Mouse (Mus musculus): ENCODE measurements around the gene Pom121l2. TPM values are rescaled to one million over a fixed set of nuclear protein-coding genes. Genes with fewer than 3 reads are reported as not detected.

Gene Pom121l2
- polyA plus RNA-seq, 1 experiment from 2014 or later, result not detected

DNA sequence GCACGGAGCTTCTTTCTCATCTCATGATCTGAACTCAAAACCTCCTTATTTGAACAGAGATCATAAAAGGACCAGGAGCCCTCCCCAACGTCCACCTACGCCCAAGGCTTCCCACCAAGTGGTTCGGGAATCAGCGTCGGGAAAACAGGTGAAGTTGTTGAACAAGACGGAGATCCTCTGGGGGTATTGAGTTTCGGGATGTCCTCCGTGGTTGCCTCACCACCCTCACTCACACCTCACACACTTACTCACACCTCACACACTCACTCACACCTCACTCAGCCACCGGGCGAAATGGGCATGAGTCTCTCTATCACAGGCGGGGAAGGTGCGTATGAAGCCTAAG, 15.8 kb downstream of the Pom121l2 start:
- H3K4me1 ChIP-seq (ENCODE audit: control insufficient read depth, insufficient read depth, low read length), result no peaks in the 10 kb centered on the region
- no peak overlapping the region for H3K9ac ChIP-seq (ENCODE audit: low read depth, low read length)
- peaks cover 68% of the 10 kb centered on the region for H3K27me3 ChIP-seq (ENCODE audit: control insufficient read depth, insufficient read depth, low read length)
- peak overlapping the region; percentile 69 for H3K4me2 ChIP-seq (replicated peaks; ENCODE audit: low read depth, low read length)
- no peaks in the 10 kb centered on the region for H3K36me3 ChIP-seq (ENCODE audit: control insufficient read depth, insufficient read depth, low read length)
- H3K4me3 ChIP-seq (ENCODE audit: low read length), result peak overlapping the region; percentile 26
- ATAC-seq (ENCODE audit: low FRiP score, low TSS enrichment), result no peak
- no peak overlapping the region for H3K27ac ChIP-seq (ENCODE audit: low read depth, low read length)
- H3K9me3 ChIP-seq (ENCODE audit: control insufficient read depth, low read length), result no peaks in the 10 kb centered on the region
- 0% methylated on average over 13 of the region's 13 CpGs for WGBS

DNA sequence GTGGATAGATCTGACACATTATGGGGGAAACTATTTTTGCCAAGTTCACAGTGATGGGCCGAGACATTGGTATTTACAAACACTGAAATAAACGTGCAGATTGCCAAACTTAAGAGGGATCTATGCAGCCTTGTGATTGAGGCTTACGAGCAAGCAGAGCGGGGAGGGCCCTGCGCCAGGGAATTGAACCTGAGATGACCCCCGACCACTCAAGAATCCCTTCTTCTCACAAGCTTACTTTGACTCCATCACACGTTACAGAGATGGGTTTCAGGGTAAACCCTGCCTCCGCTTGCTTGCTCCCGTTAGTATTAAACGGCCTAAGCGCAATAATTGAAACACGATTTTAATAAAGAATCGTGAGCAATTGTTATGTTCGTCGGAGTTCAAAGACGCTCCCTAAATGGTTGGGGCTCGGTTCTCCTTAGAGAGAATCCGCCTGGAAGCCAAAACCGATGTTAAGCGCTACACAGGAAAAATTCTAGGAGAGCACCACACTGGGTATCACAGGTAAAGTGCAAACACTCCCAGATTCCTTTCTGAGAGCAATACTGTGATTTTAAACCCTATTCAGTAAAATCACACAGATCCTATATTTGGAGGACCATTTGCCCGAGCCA, 16.3 kb downstream of the Pom121l2 start:
- Histone ChIP-seq H3K4me1 (ENCODE audit: control insufficient read depth, insufficient read depth, low read length) (no peaks in the 10 kb centered on the region), H3K4me2 (replicated peaks; ENCODE audit: low read depth, low read length) (peak overlapping the region; percentile 69), H3K27ac (ENCODE audit: low read depth, low read length) (no peak overlapping the region), H3K27me3 (ENCODE audit: control insufficient read depth, insufficient read depth, low read length) (peaks cover 73% of the 10 kb centered on the region), H3K36me3 (ENCODE audit: control insufficient read depth, insufficient read depth, low read length) (no peaks in the 10 kb centered on the region), H3K9ac (ENCODE audit: low read depth, low read length) (no peak overlapping the region), H3K9me3 (ENCODE audit: control insufficient read depth, low read length) (no peaks in the 10 kb centered on the region), H3K4me3 (ENCODE audit: low read length) (peak overlapping the region; percentile 26)
- under 1% methylated on average over 21 of the region's 21 CpGs for WGBS
- ATAC-seq (ENCODE audit: low FRiP score, low TSS enrichment), result no peak

DNA sequence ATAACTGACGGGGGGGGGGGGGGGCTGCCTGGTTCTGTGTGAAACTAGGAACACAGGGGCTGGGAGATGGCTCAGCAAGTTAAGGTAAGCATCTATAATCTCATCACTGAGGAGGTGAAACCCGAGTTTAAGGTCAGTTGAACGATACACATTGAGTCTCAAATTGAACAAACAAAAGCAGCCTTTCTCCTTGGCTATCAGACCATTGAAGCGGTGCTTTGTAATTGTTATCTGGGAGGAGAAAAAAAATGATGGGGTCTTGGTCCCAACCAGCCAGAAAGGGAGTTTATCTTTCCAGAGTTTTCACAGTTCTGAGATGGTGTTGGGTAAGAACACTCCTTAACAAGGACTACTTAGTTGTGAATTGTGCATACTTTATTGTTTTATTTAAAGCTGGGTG, 16.8 kb downstream of the Pom121l2 start:
- Histone ChIP-seq H3K27ac (ENCODE audit: low read depth, low read length) (no peak overlapping the region), H3K27me3 (ENCODE audit: control insufficient read depth, insufficient read depth, low read length) (peaks cover 78% of the 10 kb centered on the region), H3K9ac (ENCODE audit: low read depth, low read length) (no peak overlapping the region), H3K4me1 (ENCODE audit: control insufficient read depth, insufficient read depth, low read length) (no peaks in the 10 kb centered on the region), H3K36me3 (ENCODE audit: control insufficient read depth, insufficient read depth, low read length) (no peaks in the 10 kb centered on the region), H3K9me3 (ENCODE audit: control insufficient read depth, low read length) (no peaks in the 10 kb centered on the region), H3K4me2 (replicated peaks; ENCODE audit: low read depth, low read length) (no peak overlapping the region; the same call in 1 of the 2 replicates), H3K4me3 (ENCODE audit: low read length) (peak overlapping the region; percentile 26)
- ATAC-seq (ENCODE audit: low FRiP score, low TSS enrichment), result no peak
- WGBS, result 7% methylated on average over 4 of the region's 4 CpGs

DNA sequence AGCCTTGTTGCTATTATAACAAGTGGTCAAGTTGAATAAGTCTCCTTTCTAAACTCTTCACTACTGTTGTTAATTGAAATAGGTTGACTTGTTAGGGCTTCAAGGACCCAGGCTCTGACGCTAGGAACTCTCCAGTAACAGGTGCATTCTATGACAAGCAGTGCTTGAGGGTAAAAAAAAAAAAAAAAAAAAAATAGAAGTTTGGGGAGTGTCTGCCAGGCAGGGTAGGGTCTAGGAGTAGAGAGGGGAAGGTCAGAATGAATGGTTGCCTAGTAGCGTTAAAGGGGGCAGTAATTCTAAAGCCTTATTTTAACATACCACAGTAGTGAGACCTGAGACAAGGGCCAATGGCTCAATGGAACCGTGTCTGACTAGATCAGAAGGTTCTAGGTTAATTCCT, 17.4 kb downstream of the Pom121l2 start:
- WGBS, result 20% methylated on average over 3 of the region's 3 CpGs
- H3K27ac ChIP-seq (ENCODE audit: low read depth, low read length), result no peak overlapping the region

DNA sequence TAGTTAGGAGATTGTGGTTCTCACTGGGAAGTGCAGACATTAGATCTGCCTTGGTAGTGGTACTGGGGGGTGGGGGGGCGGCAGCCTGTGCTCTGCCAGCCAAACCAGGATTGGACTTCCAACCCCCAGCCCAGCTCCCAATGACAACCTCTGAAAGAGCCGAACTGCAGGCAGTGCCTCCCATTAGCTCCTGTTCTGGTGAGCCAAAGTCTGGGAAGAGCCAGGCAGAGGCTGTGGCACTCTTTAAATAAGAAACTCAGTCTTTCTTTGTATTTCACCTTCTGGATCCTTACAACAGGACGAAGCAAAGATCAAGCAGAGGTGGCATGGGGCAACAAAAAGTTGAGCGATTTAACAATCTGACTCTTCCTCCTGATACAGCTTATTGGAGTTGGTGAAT, 18.2 kb downstream of the Pom121l2 start:
- Histone ChIP-seq H3K27ac (ENCODE audit: low read depth, low read length) (no peak overlapping the region), H3K4me2 (replicated peaks; ENCODE audit: low read depth, low read length) (no peak overlapping the region), H3K9ac (ENCODE audit: low read depth, low read length) (no peak overlapping the region), H3K4me3 (ENCODE audit: low read length) (no peak overlapping the region), H3K4me1 (ENCODE audit: control insufficient read depth, insufficient read depth, low read length) (no peaks in the 10 kb centered on the region), H3K9me3 (ENCODE audit: control insufficient read depth, low read length) (no peaks in the 10 kb centered on the region), H3K36me3 (ENCODE audit: control insufficient read depth, insufficient read depth, low read length) (no peaks in the 10 kb centered on the region), H3K27me3 (ENCODE audit: control insufficient read depth, insufficient read depth, low read length) (peaks cover 92% of the 10 kb centered on the region)
- ATAC-seq (ENCODE audit: low FRiP score, low TSS enrichment), result no peak
- 44% methylated on average over 4 of the region's 4 CpGs for WGBS

More for the DNA sequence above, 17.4 kb downstream of the Pom121l2 start:
- no peaks in the 10 kb centered on the region for H3K36me3 ChIP-seq (ENCODE audit: control insufficient read depth, insufficient read depth, low read length)
- no peak for ATAC-seq (ENCODE audit: low FRiP score, low TSS enrichment)
- no peak overlapping the region for H3K9ac ChIP-seq (ENCODE audit: low read depth, low read length)
- no peaks in the 10 kb centered on the region for H3K4me1 ChIP-seq (ENCODE audit: control insufficient read depth, insufficient read depth, low read length)
- H3K9me3 ChIP-seq (ENCODE audit: control insufficient read depth, low read length), result no peaks in the 10 kb centered on the region
- H3K4me3 ChIP-seq (ENCODE audit: low read length), result no peak overlapping the region
- H3K4me2 ChIP-seq (replicated peaks; ENCODE audit: low read depth, low read length), result no peak overlapping the region
- peaks cover 84% of the 10 kb centered on the region for H3K27me3 ChIP-seq (ENCODE audit: control insufficient read depth, insufficient read depth, low read length)

DNA sequence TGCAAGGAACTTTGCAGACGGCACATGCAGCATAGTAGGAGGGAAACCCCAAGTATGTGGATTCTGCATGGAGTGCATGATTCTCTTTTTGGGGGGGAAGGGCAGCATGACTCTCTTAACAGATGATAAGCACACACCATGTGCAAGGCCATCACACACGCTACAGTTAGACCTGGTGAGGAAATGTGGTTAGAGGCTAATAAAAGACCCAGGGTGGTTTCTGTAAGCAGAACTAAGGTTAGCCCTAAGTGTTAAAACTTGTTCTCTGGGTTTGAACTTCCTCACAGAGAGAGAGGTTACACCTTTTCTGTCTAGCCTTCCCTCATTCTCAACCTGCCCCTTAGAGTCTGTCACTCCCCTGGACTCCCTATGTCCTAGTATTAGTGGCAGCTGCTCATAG, 20.4 kb downstream of the Pom121l2 start:
- H3K27ac ChIP-seq (ENCODE audit: low read depth, low read length), result no peak overlapping the region
- no peaks in the 10 kb centered on the region for H3K9me3 ChIP-seq (ENCODE audit: control insufficient read depth, low read length)
- 55% methylated on average over 2 of the region's 2 CpGs for WGBS
- ATAC-seq (ENCODE audit: low FRiP score, low TSS enrichment), result no peak
- no peak overlapping the region for H3K9ac ChIP-seq (ENCODE audit: low read depth, low read length)
- H3K36me3 ChIP-seq (ENCODE audit: control insufficient read depth, insufficient read depth, low read length), result no peaks in the 10 kb centered on the region
- H3K27me3 ChIP-seq (ENCODE audit: control insufficient read depth, insufficient read depth, low read length), result peaks cover 96% of the 10 kb centered on the region
- no peak overlapping the region for H3K4me2 ChIP-seq (replicated peaks; ENCODE audit: low read depth, low read length)
- H3K4me3 ChIP-seq (ENCODE audit: low read length), result no peak overlapping the region
- peaks cover 1% of the 10 kb centered on the region; the same call in 1 of the 2 replicates for H3K4me1 ChIP-seq (ENCODE audit: control insufficient read depth, insufficient read depth, low read length)

DNA sequence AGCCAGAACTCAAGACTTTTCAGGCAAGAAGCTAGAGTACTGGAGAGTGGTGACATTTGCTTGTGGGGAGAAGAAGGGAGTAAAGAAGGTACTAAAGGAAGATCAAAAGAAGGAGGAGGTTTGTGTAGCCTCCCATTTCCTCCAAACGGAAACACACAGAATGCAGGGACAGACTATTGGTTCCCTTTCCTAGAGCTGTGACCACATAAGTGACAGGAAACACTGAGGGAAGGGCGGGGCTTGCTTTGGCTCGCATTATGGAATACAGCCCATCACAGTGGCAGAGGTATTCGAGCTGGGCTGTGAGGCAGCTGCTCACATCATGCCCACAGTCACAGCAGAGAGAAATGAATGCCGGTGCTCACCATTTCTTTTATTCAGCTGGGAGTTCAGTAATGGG, 20.8 kb downstream of the Pom121l2 start:
- Histone ChIP-seq H3K4me3 (ENCODE audit: low read length) (no peak overlapping the region), H3K9ac (ENCODE audit: low read depth, low read length) (no peak overlapping the region), H3K4me2 (replicated peaks; ENCODE audit: low read depth, low read length) (no peak overlapping the region), H3K9me3 (ENCODE audit: control insufficient read depth, low read length) (no peaks in the 10 kb centered on the region), H3K4me1 (ENCODE audit: control insufficient read depth, insufficient read depth, low read length) (peaks cover 6% of the 10 kb centered on the region), H3K36me3 (ENCODE audit: control insufficient read depth, insufficient read depth, low read length) (no peaks in the 10 kb centered on the region), H3K27ac (ENCODE audit: low read depth, low read length) (no peak overlapping the region), H3K27me3 (ENCODE audit: control insufficient read depth, insufficient read depth, low read length) (peaks cover 96% of the 10 kb centered on the region)
- 15% methylated on average over 5 of the region's 5 CpGs for WGBS
- no peak for ATAC-seq (ENCODE audit: low FRiP score, low TSS enrichment)

DNA sequence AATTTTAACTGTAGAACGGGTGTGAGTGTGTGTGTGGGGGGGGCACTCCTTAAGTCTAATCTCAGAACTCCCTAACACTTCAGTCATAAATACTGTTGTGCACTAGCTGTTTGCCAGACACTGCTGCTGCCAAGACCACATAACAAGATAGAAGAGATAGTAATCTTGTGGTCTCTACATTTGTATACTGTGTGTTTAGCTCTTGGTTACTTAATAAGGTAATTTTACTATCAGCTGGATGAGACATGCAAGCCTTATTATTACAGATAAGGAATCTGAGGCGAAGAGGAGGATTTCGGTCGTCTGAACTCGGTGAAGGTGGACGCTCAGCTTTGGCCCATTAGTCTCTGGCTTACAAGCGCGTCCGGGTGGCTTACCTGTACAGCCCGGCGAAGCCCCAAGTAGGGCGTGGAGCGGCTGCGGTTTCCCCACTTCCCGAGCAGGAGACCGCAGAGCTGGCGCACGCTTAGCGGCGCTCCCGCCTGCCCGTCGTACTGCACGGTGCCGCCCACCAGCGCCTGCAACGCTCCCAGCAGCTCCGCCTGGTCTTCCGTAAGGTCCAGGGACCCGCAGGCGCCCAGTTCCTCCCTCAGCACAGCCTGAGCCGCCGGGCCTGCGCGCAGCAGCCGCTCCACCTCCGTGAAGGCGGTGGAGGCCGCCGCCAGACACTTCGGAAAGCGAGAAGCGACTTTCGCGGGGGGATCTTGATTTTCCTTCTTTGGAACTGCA, 24.8 kb downstream of the Pom121l2 start:
- Histone ChIP-seq H3K9me3 (ENCODE audit: control insufficient read depth, low read length) (no peaks in the 10 kb centered on the region), H3K4me3 (ENCODE audit: low read length) (peak overlapping the region; percentile 60), H3K9ac (ENCODE audit: low read depth, low read length) (peak overlapping the region; percentile 28; the same call in 1 of the 2 replicates), H3K4me2 (replicated peaks; ENCODE audit: low read depth, low read length) (peak overlapping the region; percentile 94), H3K36me3 (ENCODE audit: control insufficient read depth, insufficient read depth, low read length) (no peaks in the 10 kb centered on the region), H3K27ac (ENCODE audit: low read depth, low read length) (no peak overlapping the region), H3K27me3 (ENCODE audit: control insufficient read depth, insufficient read depth, low read length) (peaks cover 97% of the 10 kb centered on the region), H3K4me1 (ENCODE audit: control insufficient read depth, insufficient read depth, low read length) (peaks cover 8% of the 10 kb centered on the region)
- under 1% methylated on average over 45 of the region's 45 CpGs for WGBS
- peak; percentile 90 for ATAC-seq (ENCODE audit: low FRiP score, low TSS enrichment)

DNA sequence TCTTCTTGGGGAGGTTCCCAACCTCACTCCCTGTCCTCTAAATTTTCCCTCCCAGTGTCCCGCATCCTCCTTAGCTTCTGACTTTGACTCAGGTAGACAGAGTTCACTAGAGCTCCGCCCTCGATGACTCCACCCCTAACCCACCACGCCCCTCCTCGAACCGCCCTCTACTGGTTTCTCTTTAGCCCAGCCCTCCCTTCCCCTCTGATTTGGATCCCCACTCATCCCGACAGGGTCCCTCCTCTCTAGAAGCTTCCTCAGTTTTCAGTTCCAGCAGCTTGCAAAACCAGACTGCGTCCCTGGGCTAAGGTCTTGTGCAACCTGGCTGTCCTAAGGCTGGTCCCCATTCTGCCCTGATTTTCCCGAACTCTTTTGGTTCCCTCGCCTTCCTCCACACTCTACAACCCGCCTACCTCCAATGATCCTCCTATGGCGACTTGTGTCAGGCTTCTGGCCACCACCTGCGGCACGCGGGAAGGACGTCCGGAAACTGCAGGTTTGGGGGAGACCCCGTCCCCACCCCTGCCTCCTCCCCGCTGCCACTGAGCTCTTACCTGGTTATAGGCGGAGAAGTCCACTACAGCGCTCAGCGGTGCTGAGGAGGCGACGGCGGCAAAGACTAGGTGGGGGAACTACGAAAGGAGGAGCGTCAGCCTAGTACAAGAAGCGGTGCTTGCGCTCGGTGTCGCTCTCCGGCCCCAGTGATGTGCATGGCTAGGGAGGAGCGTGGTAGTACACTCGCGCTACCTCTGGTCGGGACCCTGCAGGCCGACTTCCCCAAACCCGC, 25.5 kb downstream of the Pom121l2 start:
- Histone ChIP-seq H3K4me3 (ENCODE audit: low read length) (peak overlapping the region; percentile 60), H3K27me3 (ENCODE audit: control insufficient read depth, insufficient read depth, low read length) (peaks cover 94% of the 10 kb centered on the region), H3K4me1 (ENCODE audit: control insufficient read depth, insufficient read depth, low read length) (peaks cover 8% of the 10 kb centered on the region), H3K4me2 (replicated peaks; ENCODE audit: low read depth, low read length) (peak overlapping the region; percentile 94), H3K27ac (ENCODE audit: low read depth, low read length) (no peak overlapping the region), H3K36me3 (ENCODE audit: control insufficient read depth, insufficient read depth, low read length) (no peaks in the 10 kb centered on the region), H3K9ac (ENCODE audit: low read depth, low read length) (0 out of 2 replicates have a peak overlapping the region, but pooled peaks have one; percentile 28), H3K9me3 (ENCODE audit: control insufficient read depth, low read length) (no peaks in the 10 kb centered on the region)
- under 1% methylated on average over 38 of the region's 38 CpGs for WGBS
- peak; percentile 90 for ATAC-seq (ENCODE audit: low FRiP score, low TSS enrichment)
